Mouse (Mus musculus) right cerebral cortex, postnatal 4 days (tissue): Measurements from ENCODE around the gene Banp.

Source experiments
- DNase-seq: peaks from one replicate; pipeline ENCODE4 v3.0.0-alpha.2; 2022

Gene Banp

DNA sequence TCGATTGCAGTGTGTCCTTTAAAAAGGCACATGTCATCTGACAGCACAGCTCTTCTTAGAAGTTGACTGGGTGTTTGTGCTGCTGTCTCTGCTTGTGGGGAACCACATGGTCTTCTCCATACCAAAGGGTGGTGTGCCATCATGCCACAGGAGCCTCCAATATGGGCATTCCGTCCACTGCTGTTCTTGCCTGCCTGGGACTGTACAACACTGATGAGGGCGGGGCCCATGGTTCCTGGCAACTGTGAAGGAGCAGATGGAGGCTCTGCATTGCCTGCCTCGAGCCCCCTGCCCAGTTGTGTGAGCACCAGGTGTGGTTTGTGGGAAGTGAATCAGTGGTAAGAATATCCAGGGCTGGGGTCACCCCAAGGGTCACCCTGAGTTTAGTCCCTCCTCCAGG lies 73.2 kb downstream of the Banp start:
- no peak for DNase-seq

DNA sequence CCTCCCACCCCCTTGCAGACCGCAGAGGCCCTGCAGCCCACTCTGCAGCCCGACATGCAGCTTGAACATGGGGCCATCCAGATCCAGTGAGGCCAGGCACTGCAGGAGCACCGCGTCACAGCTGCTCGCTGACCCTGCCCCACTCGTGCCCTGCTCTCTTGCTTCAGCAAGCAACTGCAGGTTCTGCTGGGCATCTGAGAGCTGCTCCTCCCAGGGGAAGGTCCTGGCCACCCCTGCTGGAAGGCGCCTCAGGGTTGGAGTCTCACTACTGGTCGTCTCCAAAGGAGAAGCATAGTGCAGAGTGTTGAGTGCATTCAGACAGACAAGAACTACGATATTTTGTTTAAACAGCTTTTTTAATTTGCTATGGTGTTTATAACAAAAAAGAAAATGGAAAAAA lies 76.0 kb downstream of the Banp start:
- no peak for DNase-seq

DNA sequence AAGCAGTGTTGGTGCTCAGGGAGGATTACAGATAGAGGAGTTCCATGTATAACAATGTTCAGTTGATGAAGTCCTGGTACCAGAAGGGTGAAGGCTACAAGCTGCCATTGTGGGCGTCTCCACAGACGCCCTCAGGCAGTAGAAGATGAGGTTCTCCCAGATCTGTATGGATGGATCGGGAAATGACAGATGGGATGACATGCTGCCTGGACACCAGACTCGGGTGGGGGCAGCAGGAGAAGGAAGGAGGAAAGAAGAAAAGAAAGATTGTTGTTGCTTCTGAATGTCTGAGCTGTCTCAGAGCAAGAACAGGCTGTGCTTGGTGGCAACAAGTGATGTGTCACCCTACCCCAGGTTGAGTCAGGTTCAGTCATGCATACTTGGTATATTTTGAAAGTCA lies 78.6 kb downstream of the Banp start:
- no peak for DNase-seq

DNA sequence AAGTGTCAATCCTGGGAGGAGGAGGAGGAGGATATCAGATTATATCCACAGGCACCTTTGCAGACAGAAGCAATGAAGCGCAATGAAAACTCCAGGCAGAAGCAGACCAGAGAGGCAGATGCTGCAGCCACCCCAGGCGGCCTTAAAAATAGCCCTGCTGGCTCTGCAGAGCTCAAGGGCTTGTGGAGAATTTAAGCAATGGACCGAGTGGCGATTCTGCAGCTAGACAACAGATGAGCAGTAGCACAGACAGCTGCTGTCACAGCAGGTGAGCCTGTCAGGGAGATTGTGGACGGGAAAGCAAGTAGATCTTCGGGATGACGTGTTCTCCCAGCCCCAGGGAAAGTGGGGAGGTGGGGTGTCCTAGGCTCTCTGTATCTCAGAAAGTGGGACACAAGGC lies 81.4 kb downstream of the Banp start:
- DNase-seq, result no peak

DNA sequence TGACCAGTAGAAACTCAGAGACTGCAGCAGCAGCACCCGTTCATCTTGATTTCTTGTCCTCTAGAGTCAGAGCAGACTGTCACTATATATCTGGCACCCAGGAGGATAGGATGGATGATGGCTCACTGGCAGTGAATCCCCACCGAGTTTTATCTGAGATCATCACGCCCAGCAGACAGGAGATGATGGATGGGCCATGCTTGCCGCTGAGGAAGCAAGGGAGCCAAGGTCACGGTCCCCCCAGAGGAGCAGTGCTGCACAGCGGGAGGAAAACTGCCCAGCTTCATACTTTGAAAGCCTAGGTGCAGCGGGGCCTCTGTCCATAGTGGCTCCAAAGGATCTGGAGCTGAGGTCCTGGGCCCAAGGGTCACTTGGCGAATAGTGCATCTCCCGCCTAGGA lies 83.2 kb downstream of the Banp start:
- no peak for DNase-seq

DNA sequence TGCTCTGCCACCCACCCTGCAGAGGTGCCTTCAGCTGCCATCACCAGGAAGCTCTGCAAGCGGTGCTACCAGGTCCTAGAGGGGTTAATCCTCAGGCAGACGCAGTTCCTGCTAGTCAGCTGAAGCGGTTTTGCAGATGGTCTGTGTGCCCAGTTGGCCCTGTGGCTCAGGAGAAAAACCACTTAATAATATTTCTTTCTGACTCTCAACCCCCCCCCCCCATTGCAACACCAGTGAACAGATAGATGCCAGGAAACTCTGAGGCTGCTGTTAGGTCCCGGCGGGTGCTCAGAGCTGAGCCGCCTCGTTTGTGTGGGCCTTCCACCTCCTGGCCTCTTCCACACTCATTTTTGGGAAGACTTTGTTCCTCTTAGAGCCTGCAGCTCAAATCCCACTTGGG lies 86.0 kb downstream of the Banp start:
- no peak for DNase-seq

DNA sequence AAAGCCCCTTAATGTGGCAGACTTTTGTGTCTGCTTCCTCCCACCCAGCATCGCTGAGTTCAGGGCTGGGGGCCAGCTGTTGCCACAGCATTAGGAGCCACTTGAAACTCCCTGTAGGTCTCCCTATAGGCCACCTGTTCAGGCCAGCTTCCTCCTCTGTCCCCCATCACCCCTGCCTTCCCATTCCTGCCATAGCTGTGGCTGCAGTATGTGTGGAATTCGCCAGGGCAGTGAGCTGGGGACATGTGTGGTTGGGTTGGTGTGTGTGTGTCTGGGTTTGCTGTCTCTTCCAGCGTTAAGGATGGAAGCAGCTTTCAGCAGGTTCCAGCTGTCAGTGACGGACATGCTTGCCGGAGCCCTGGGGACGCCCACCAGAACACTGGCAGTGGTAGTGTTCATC lies 86.8 kb downstream of the Banp start:
- no peak for DNase-seq

DNA sequence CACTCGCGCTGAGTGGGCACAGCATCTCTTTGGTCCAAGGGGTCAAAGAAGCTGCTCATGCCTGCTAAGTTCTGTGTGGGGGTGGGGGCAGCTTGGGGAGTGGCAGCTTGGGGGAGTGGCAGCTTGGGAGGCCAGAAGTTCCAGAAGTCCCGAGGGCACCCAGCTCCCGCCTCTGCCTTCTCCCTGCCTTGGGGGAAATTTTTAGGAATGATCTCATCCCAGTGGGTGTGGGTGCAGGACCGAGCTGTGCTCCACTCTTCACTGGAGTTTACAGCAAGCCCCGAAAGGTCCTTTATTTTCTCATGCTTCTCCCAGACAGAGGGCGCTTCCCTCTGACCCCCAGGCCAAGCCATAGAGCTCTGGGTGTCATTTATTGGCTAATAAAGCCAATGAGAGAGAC lies 87.7 kb downstream of the Banp start:
- no peak for DNase-seq

DNA sequence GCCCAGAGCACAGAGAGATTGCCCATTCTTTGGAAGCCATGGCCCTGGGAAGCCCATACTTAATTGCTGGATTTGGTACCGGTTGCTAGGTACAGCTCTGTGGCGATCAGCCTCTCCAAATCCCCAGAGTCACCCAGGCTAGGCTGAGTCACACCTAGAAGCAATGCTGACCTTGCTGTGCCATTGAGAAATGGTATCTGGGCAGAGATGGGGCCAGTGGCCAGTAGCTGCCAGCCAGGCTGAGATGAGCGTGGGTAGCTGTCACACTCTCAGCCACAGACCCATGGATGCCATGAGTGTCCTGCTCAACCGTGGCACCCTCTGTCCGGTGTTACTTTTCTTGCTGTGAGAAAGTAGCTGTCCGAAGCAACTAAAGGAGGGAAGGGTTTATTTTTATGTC lies 88.5 kb downstream of the Banp start:
- no peak for DNase-seq

DNA sequence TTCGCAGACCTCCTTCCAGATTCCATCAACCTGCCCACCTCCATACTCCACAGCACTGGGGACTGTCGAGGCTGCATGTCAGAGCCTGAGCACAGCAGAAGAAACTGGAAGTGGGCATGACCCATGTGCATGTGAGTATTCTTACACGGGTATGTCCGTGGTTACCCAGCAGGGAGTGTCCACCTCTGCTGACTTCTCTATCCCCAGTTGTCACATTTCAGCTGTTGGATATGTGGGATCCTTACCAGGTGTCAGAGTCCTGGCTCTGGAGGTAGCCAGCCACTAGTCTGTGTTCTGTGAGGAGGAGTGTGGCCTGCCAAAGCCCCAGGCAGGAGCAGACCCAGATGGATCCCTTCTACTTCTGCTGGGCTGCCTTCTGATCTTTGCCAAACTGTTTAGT lies 89.9 kb downstream of the Banp start:
- DNase-seq, result no peak

DNA sequence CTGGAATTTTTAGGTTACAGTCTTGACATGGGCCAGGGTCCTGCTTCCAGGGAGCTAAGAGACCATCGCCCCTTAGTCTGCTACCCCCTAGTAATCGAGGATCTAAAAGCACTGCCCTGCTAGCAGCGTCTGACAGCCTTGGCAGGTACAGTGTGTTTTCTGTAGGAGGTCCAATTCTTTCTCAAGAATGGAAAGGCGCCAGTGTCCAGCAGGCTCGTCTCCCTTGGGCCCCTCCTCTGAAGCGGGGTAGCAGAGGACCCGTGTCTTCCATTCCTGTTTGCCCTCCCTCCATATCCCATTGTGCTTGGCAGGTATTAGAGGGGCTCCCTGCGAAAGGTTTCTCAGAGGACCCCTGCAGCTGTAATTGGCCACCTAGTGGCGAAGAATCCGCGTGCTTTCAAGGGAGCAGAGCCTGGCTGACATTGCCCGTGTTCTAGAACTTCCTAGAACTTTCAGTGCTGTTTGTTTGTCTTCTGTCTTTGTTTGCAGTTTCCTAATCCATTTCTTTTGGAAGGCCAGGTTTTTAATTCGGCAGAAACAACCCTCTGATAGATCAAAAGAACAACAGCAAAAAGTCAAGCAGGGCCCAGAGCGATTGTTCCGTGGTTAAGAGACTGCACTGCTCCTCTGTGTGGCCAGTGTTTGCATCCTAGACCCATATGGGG lies 97.8 kb downstream of the Banp start:
- DNase-seq, result no peak

DNA sequence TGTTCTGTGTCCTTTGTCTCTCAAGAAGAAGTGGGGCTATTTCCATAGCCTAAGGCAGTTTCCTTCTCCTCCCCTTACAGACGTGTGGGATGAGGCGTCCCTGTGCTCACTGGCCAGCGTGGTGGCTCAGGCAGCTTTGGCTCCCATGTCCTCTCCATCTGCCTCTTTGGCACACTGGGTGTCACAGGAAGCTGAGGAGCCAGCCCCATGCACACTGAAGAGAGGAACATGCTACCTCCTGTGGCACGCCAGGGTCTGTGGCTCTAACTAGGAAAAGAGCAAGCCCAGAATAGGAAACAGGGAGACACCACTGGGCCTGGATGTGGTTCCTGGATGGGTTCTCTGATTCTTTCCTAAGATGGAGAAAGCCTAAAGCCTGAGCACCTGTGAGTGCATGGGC lies 99.7 kb downstream of the Banp start:
- no peak for DNase-seq

DNA sequence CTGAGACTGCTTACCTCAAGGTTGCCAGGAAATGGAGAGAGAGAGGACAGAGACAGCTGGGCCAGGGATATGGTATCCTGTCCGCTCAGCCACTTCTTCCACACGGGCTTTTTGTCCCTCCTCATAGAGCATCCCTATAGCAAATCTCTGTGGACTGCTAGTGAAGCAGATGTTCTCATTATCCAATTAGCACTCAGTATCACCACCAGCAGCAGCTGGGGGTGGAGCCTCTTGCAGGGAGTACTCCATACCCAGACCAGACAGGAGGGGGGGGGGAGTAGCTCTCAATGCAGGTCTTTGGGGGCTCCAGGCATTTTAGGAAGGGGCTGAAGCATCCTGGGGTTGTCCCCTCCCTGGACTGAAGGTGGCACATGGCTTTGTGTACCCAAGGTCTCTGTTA lies 100.4 kb downstream of the Banp start:
- DNase-seq, result no peak

DNA sequence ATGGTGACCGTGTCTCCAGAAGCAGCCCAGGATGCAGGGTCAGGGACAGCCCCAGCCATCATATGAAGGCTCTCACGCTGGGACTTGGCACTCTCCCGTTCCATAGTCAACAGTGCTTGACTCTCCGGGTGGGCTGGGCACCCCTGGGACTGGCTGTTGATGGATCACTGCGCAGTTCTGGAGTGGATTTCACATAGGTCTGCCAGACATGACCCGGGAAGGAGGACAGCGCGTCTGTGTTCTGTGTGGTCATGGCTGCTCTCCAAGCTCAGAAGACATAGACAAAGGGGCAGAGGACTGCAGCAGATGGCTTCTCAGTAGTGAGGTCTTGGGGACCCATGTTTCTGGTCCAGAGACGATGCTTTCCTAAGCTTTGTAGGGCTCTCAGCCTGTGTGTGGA lies 101.1 kb downstream of the Banp start:
- no peak for DNase-seq

DNA sequence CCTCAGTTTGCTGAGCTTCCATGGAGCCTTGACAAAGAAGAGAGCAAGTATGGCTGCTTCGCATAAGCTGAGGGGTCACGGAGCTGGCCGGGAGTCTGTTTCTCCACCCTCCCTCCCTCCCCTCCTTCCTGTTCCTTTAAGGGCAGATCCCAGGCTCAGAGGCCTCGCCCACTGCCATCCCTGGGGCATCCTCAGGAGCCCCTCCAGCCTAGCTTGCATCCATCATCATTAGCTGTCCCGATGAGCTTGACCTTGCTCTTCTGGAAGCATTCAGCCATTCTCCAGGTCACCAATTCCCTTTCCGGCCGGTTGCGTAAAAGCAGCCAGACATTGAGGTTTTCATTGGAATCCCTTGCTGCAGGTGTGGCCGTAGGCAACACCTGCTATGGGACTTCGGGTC lies 105.8 kb downstream of the Banp start:
- DNase-seq, result no peak

DNA sequence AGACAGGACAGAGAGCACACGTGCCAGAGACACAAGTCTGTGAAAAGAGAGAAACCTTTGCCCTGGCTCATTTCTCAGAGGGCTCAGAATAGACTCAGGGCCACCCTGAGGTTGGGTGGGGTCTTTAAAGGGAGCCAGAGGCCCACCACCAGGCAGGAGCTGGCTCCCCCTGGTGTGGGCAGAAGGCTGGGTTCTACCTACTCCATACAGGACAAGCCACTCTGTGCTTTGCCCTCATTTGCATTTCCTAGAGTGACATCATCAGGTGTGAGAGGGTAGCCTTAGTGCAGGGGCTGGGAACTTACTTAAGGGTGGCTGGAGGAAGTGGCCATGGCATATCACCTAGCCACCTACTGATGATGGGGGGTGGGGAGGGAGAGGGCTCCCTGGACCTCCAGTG lies 106.6 kb downstream of the Banp start:
- DNase-seq, result no peak

DNA sequence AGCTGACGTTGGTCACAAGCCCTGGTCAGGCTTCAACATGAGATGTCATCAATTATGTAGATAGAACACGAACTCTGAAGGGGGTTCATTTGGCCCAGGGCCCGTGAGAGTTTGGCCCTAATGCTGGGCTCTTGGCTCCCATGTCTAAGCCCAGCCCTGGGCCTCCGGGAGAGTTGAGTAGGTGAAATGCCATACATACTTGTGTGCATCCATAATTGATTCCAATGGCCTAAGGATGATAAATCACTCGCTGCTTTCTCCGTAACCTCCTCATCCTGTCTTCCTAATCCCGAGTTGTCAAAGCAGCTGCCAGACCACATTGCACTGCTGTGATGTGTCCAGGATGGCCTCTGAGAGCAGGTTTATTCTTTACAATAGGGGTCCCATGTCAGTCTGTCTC lies 107.3 kb downstream of the Banp start:
- no peak for DNase-seq

DNA sequence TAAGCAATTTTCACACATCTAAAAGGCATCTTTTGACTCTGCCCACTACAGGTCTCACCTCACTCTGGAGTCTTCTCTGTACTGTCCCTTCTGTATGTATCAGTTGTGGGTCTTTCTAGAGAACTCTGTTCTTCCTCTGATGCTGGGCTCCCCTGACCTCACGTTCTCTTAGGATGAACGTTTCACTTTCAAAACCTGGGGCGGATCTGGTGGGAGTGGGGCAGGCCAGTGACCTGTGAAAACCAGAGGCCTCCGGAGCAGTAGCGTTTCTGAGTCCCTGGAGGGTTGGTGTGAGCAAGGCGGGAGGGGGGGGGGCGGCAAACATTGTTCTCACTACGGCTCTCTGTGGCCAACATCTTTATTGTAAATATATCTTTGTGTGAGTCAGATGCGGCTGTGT lies 109.0 kb downstream of the Banp start:
- DNase-seq, result no peak

DNA sequence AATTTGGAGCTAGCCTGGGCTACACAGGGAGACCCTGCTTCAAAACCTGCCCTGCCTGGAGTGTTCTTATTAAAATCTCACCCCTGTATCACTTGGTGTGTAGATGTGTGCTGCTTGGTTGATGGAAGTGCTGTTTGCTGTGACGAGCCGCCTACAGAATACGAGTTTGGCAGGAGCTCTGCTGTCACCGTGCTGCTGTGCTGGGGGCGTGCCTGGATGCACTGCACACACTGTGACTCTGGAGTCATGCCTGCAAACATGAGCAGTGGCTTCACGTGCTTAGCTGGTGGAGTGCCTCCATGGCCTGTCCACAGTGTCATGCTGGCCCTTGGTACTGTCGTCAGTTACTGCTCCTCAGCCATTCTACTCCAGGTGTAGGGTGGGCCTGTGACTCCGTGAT lies 109.4 kb downstream of the Banp start:
- no peak for DNase-seq

DNA sequence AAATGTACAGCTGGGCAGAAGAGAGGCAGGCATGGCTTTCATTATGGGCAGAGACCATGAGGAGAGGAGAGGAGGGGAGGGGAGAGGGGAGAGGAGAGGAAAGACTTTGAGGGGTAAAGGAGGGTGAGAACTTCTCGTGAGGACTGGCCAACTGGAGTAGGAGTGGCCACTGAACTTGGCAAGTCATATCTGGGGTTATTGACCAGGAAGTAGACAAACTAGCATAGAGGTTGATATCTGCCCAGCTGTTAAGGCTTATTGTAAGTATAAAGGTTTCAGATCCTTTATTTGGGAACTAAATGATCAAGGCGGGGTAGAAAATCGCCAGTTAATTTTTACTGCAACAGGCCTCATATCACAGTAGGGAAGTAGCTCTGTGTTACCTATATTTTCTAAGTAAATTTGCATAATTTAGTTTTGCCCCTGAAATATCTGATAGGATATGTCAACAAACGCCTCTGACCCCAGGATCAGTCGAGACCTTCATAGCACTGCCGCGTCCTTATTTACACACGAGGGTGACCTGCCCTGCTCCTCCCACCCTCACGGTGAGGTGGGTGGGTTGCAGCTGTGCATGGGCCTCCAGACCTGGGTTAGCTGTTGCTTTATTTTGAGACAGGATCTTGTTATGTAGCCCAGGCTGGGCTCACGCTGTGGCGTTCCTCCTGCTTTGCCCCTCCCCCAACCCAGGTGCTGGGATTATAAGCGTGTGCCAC lies 113.1 kb downstream of the Banp start:
- DNase-seq, result no peak

DNA sequence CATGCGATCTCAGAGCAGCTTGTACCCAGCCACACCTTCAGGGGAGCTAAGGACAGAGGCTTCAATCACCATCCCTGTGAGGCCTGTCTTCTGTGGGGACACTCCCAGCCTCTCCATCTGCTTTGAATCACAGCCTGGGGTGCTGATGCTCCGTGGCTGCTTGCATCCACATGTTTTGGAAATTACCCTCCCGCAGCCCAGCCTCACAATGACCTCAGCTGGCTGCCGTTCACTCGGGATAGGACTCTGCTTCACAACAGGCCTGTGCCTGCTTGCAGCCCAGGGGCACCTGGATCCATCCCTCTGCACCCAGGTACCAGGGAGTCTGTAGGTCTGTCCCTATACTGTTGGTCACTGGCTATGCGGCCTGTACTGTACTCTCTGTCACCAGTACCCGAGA lies 114.8 kb downstream of the Banp start:
- DNase-seq, result no peak

DNA sequence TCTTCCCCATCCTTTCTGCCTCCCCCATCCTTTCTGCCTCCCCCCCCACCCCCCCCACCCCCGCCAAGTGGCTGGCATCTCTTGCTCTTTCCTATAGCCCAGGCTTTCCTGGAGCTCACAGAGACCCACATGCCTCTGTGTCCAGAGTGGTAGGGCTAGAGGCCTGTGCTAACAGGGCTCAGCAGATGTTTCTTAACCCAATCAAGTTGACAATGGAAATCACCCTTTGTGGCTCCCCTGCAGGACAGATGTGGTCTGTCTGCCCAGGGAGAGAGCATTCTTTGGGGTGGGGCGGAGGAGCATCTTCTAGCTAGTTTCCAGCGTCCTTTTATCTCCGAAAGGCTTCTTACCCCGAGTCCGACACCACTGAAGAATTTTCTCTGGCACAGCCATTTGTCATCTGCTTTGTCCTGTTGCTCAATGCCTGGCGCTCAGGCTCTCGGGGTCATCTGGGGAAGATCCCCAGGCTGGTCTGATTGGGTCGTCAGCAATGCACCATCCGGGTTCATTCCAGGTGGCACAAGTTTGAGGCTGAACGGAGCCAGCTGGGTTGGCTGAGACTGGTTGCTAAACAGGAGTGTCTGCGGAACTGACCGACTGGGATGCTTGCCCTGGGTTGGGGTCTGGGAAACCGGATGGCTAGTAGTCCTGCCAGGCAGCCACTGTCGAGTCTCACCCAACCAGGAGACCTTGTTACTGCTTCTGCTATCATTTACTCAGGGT lies 118.4 kb downstream of the Banp start:
- no peak for DNase-seq

DNA sequence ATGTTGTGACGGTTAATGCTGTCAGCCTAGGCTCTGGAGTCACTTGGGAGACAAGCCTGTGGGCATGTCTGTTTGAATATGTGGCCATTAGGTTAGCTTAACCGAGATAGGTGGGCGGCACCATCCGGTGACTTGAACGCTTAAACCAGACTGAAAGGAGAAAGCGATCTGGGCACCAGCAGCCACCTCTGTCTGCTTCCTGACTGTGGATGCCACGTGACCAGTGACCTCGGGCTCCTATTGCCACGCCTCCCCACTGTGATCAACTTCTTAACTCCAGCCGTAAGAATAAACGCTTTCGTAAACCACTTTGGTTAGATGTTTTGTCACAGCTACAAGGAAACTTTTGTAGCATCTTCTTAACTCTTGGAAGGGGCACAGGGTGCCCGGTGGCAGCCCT lies 119.1 kb downstream of the Banp start:
- DNase-seq, result no peak

DNA sequence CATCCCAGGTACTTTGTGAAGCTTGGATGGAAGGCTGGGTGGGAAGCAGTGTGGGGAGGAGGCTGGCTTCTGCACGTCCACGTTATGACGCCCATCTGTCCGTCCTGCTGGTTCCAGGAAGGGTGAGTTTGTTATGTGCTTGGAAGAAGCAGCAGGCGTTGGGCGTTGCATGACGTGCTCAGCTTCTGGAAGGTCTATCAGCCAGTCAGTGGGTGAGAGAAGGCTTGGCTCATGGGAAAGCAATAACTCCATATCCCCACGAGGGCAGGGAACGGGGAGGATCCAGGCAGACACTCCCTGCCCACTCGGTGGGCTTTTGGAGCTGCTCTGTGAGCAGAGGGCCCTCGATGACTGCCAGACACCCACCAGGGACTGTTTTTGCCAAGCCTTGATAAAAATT lies 119.7 kb downstream of the Banp start:
- no peak for DNase-seq

DNA sequence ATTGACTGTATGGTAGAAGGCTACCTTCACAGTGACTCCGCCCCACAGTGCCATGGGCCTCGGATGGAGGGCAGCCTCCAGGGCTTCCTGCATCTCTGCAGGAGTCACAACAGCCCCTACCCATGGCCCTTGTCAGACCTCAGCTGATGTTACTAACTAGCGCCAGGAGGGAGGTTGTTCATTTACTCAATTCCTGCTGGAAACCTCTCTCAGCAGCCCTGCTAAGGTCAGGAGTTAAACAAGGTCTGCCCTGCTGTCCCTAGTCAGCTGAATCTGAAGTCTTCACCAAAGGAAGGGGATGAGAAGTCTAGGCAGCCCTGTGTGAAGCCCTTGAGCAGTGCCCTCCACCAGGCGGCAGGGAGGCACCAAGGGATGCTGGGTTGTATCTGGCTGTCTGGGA lies 121.6 kb downstream of the Banp start:
- DNase-seq, result no peak
